Mouse (Mus musculus) heart, adult 2 months (tissue): Measurements from ENCODE around the gene Fgfr2.

Source experiments
- CTCF ChIP-seq: fragments of 200-600 bp; IDR thresholded peaks from 2 replicates; pipeline ENCODE4 v1.8.1; 2022; ENCODE audit warnings: antibody characterized with exemption, mild to moderate bottlenecking, moderate library complexity
- POLR2A ChIP-seq: fragments of 200-500 bp; IDR thresholded peaks from 2 replicates; pipeline ENCODE4 v1.6.1; 2011; ENCODE audit warnings: mild to moderate bottlenecking, low read depth, low read length, control low read depth; ENCODE audit not compliant: insufficient read depth

- TF ChIP-seq CTCF = no peak
- TF ChIP-seq POLR2A = no peak
Observed at GRCm38 (mm10) chr7:130261684-130262527, 2861.2 kb downstream of the Fgfr2 start.
